Mouse (Mus musculus) hindbrain, embryonic 16.5 days (tissue): ENCODE data around the gene Chst5. TPM values are rescaled to one million over a fixed set of nuclear protein-coding genes. Genes with fewer than 3 reads are reported as not detected.

Experiments used
- ATAC-seq: fragments of 200-750 bp; cut with Nextera tagmentation; 2 replicates; pipeline ENCODE4 v1.8.0; 2017; ENCODE audit warnings: moderate TSS enrichment, moderate library complexity
- H3K27ac ChIP-seq: fragments of 300-500 bp; sonication (generic); 2 replicates; pipeline ENCODE4 v1.5.1; 2014; ENCODE audit warnings: low read depth, mild to moderate bottlenecking, control low read depth, low read length, moderate library complexity
- H3K27me3 ChIP-seq: fragments of 300-500 bp; sonication (generic); replicated peaks from 2 replicates; pipeline ENCODE4 v1.6.1; 2014; ENCODE audit warnings: low read length; ENCODE audit not compliant: control insufficient read depth, insufficient read depth
- H3K36me3 ChIP-seq: fragments of 300-500 bp; sonication (generic); 2 replicates; pipeline ENCODE4 v1.6.1; 2014; ENCODE audit warnings: mild to moderate bottlenecking, low read length, moderate library complexity, mixed read lengths; ENCODE audit not compliant: control insufficient read depth, insufficient read depth
- H3K4me1 ChIP-seq: fragments of 300-500 bp; sonication (generic); 2 replicates; pipeline ENCODE4 v1.6.1; 2014; ENCODE audit warnings: low read depth, low read length; ENCODE audit not compliant: control insufficient read depth, insufficient read depth
- H3K4me2 ChIP-seq: fragments of 300-500 bp; sonication (generic); 2 replicates; pipeline ENCODE4 v1.6.1; 2014; ENCODE audit warnings: mild to moderate bottlenecking, low read length, control low read depth, moderate library complexity
- H3K4me3 ChIP-seq: fragments of 300-500 bp; sonication (generic); 2 replicates; pipeline ENCODE4 v1.5.1; 2014; ENCODE audit warnings: mild to moderate bottlenecking, low read length, control low read depth, moderate library complexity
- H3K9ac ChIP-seq: fragments of 300-500 bp; sonication (generic); 2 replicates; pipeline ENCODE4 v1.6.1; 2014; ENCODE audit warnings: low read depth, mild to moderate bottlenecking, control low read depth, low read length, moderate library complexity
- H3K9me3 ChIP-seq: fragments of 300-500 bp; sonication (generic); 2 replicates; pipeline ENCODE4 v1.6.1; 2014; ENCODE audit warnings: mild to moderate bottlenecking, low read length, moderate library complexity; ENCODE audit not compliant: control insufficient read depth
- WGBS: fragments of 180-500 bp; shearing (Covaris S2); extraction: QIAGEN DNeasy Blood & Tissue Kit; methylation state at CpG from one replicate; pipeline ENCODE4 v1.1.7; 2014; 5-methylcytosine and 5-hydroxymethylcytosine counted together
- polyA plus RNA-seq: library from polyadenylated mRNA; unstranded; fragments of >200 nt; fragmentation: Nextera tagmentation; extraction: Ambion mirVana; gene quantifications from 2 replicates; pipeline ENCODE4 v1.2.1, GENCODE M21; 2015

Gene Chst5
- polyA plus RNA-seq, 1 experiment from 2014 or later = 4.4 TPM

GRCm38 (mm10) chr8:111887479-111887878 is 22.8 kb downstream of the Chst5 start:
- H3K27ac ChIP-seq = no peak overlapping the region
- 87% methylated on average over 1 of the region's 1 CpGs for WGBS
- no peaks in the 10 kb centered on the region for H3K9me3 ChIP-seq
- peaks cover 26% of the 10 kb centered on the region for H3K27me3 ChIP-seq
- no peaks in the 10 kb centered on the region for H3K36me3 ChIP-seq
- H3K4me3 ChIP-seq = no peak overlapping the region
- peaks cover 5% of the 10 kb centered on the region for H3K4me1 ChIP-seq
- no peak overlapping the region for H3K9ac ChIP-seq
- no peak for ATAC-seq
- H3K4me2 ChIP-seq = no peak overlapping the region

GRCm38 (mm10) chr8:111883615-111884014 is 26.6 kb downstream of the Chst5 start:
- Histone ChIP-seq H3K9ac (no peak overlapping the region), H3K27ac (no peak overlapping the region), H3K36me3 (no peaks in the 10 kb centered on the region), H3K4me1 (no peaks in the 10 kb centered on the region), H3K4me2 (no peak overlapping the region), H3K4me3 (no peak overlapping the region), H3K9me3 (no peaks in the 10 kb centered on the region), H3K27me3 (no peaks in the 10 kb centered on the region)
- no peak for ATAC-seq
- 88% methylated on average over 4 of the region's 4 CpGs for WGBS

GRCm38 (mm10) chr8:111881591-111881990 is 28.7 kb downstream of the Chst5 start:
- no peak for ATAC-seq
- H3K4me2 ChIP-seq = no peak overlapping the region
- H3K27me3 ChIP-seq = no peaks in the 10 kb centered on the region
- H3K4me3 ChIP-seq = no peak overlapping the region
- no peak overlapping the region for H3K27ac ChIP-seq
- H3K9me3 ChIP-seq = no peaks in the 10 kb centered on the region
- H3K4me1 ChIP-seq = no peaks in the 10 kb centered on the region
- H3K36me3 ChIP-seq = no peaks in the 10 kb centered on the region
- WGBS = 3% methylated on average over 2 of the region's 2 CpGs
- no peak overlapping the region for H3K9ac ChIP-seq

- H3K27me3 ChIP-seq = no peaks in the 10 kb centered on the region
- no peak overlapping the region for H3K4me2 ChIP-seq
- no peak overlapping the region for H3K4me3 ChIP-seq
- H3K9me3 ChIP-seq = no peaks in the 10 kb centered on the region
- ATAC-seq = no peak
- no peaks in the 10 kb centered on the region for H3K36me3 ChIP-seq
- no peak overlapping the region for H3K27ac ChIP-seq
- H3K9ac ChIP-seq = no peak overlapping the region
- 67% methylated on average over 9 of the region's 9 CpGs for WGBS
- peaks cover 4% of the 10 kb centered on the region; the same call in 1 of the 2 replicates for H3K4me1 ChIP-seq
Observed at GRCm38 (mm10) chr8:111877711-111878110, 32.5 kb downstream of the Chst5 start.

GRCm38 (mm10) chr8:111876355-111876948 is 33.8 kb downstream of the Chst5 start, which contains the start of gene Tmem170:
Gene Tmem170 (minus strand): TSS chr8:111876750.
- no peaks in the 10 kb centered on the region for H3K27me3 ChIP-seq
- H3K9ac ChIP-seq = peak within 1 kb of the TSS; percentile 78
- peaks cover 4% of the 10 kb centered on the region; the same call in 1 of the 2 replicates for H3K4me1 ChIP-seq
- H3K4me3 ChIP-seq = peak within 1 kb of the TSS; percentile 79
- under 1% methylated on average over 34 of the region's 53 CpGs for WGBS
- no peaks in the 10 kb centered on the region for H3K36me3 ChIP-seq
- peak within 1 kb of the TSS; percentile 78 for H3K27ac ChIP-seq
- H3K9me3 ChIP-seq = no peaks in the 10 kb centered on the region
- peak within 1 kb of the TSS; percentile 67 for H3K4me2 ChIP-seq
- peak; percentile 99 for ATAC-seq

GRCm38 (mm10) chr8:111875758-111876157 is 34.5 kb downstream of the Chst5 start:
- H3K9me3 ChIP-seq = no peaks in the 10 kb centered on the region
- H3K27me3 ChIP-seq = no peaks in the 10 kb centered on the region
- peaks cover 4% of the 10 kb centered on the region; the same call in 1 of the 2 replicates for H3K4me1 ChIP-seq
- 28% methylated on average over 9 of the region's 9 CpGs for WGBS
- peak overlapping the region; percentile 78 for H3K9ac ChIP-seq
- H3K4me2 ChIP-seq = peak overlapping the region; percentile 67
- H3K4me3 ChIP-seq = peak overlapping the region; percentile 79
- ATAC-seq = no peak
- H3K27ac ChIP-seq = no peak overlapping the region
- no peaks in the 10 kb centered on the region for H3K36me3 ChIP-seq

GRCm38 (mm10) chr8:111871278-111871677 is 39.0 kb downstream of the Chst5 start:
- no peak for ATAC-seq
- Histone ChIP-seq H3K4me1 (peaks cover 4% of the 10 kb centered on the region; the same call in 1 of the 2 replicates), H3K4me3 (no peak overlapping the region), H3K4me2 (no peak overlapping the region), H3K36me3 (no peaks in the 10 kb centered on the region), H3K9me3 (no peaks in the 10 kb centered on the region), H3K27me3 (no peaks in the 10 kb centered on the region), H3K9ac (no peak overlapping the region), H3K27ac (no peak overlapping the region)
- WGBS = 87% methylated on average over 3 of the region's 3 CpGs

- ATAC-seq = no peak
- no peak overlapping the region for H3K4me3 ChIP-seq
- WGBS = 87% methylated on average over 3 of the region's 3 CpGs
Observed at GRCm38 (mm10) chr8:111870379-111870778, 39.9 kb downstream of the Chst5 start.

GRCm38 (mm10) chr8:111868664-111869063 is 41.6 kb downstream of the Chst5 start:
- no peak overlapping the region for H3K4me2 ChIP-seq
- ATAC-seq = no peak
- H3K9me3 ChIP-seq = no peaks in the 10 kb centered on the region
- no peaks in the 10 kb centered on the region for H3K36me3 ChIP-seq
- WGBS = 66% methylated on average over 2 of the region's 2 CpGs
- H3K27ac ChIP-seq = no peak overlapping the region
- no peaks in the 10 kb centered on the region for H3K4me1 ChIP-seq
- no peak overlapping the region for H3K4me3 ChIP-seq
- H3K27me3 ChIP-seq = no peaks in the 10 kb centered on the region
- H3K9ac ChIP-seq = no peak overlapping the region

More at GRCm38 (mm10) chr8:111870379-111870778, 39.9 kb downstream of the Chst5 start:
- Histone ChIP-seq H3K4me1 (no peaks in the 10 kb centered on the region), H3K36me3 (no peaks in the 10 kb centered on the region), H3K27ac (no peak overlapping the region), H3K9me3 (no peaks in the 10 kb centered on the region), H3K27me3 (no peaks in the 10 kb centered on the region), H3K9ac (no peak overlapping the region), H3K4me2 (no peak overlapping the region)
